Comparison of ENCODE assay signal across 22 mouse cellular contexts in the genomic region with DNA sequence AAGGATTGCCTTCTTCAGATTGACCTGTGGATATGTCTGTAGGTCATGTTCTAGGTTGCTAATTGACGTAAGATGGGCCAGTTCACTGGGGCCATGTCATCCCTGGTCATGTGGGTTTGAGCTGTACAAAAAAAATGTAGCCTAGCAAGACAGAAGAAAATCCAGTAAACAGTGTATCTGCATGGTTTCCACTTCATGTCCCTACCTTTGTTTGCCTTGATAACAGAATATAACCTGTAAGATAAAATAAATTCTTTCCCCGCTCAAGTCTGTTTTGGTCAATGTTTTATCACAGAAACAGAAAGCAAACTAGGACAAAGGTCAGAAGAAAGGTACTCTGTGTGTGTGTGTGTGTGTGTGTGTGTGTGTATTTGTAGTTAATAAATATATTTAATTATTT.
"Had no signal": no experiment of that assay in that cellular context is flagged by ENCODE, and none has a peak within 500 bp of the region (broad histone marks: within the 10 kb centered on the region; RNA-seq: fewer than 3 reads in every experiment).

No protein-coding gene starts in this region.

- H3K4me3 ChIP-seq: gastrocnemius, adult 2 months; heart, embryonic 10.5 days; heart, embryonic 12.5 days; hindbrain, embryonic 13.5 days; hindbrain, embryonic 15.5 days; layer of hippocampus, adult 2 months; left cerebral cortex, adult 2 months; limb, embryonic 10.5 days; limb, embryonic 12.5 days; liver, embryonic 13.5 days; liver, embryonic 15.5 days had no signal

- ATAC-seq: forebrain, embryonic 16.5 days; hindbrain, postnatal 0 days had no signal

- H3K27ac ChIP-seq: gastrocnemius, adult 2 months; heart, embryonic 10.5 days; hindbrain, embryonic 13.5 days; hindbrain, embryonic 15.5 days; hindbrain, postnatal 0 days; layer of hippocampus, adult 2 months; left cerebral cortex, adult 2 months; limb, embryonic 10.5 days; limb, embryonic 12.5 days; liver, embryonic 13.5 days; liver, embryonic 15.5 days had no signal

- H3K36me3 ChIP-seq: heart, embryonic 10.5 days; heart, embryonic 12.5 days; hindbrain, embryonic 13.5 days; hindbrain, embryonic 15.5 days; limb, embryonic 12.5 days; liver, embryonic 13.5 days; liver, embryonic 15.5 days had no signal

- H3K9me3 ChIP-seq: heart, embryonic 10.5 days; heart, embryonic 12.5 days; hindbrain, embryonic 13.5 days; hindbrain, embryonic 15.5 days; limb, embryonic 10.5 days; limb, embryonic 12.5 days; liver, embryonic 13.5 days; liver, embryonic 15.5 days had no signal

- H3K4me1 ChIP-seq: heart, embryonic 10.5 days; heart, embryonic 12.5 days; hindbrain, embryonic 13.5 days; hindbrain, embryonic 15.5 days; limb, embryonic 10.5 days; limb, embryonic 12.5 days; liver, embryonic 13.5 days; liver, embryonic 15.5 days had no signal

- H3K4me2 ChIP-seq: heart, embryonic 12.5 days; hindbrain, embryonic 13.5 days; hindbrain, embryonic 15.5 days; limb, embryonic 12.5 days; liver, embryonic 13.5 days; liver, embryonic 15.5 days had no signal

- H3K27me3 ChIP-seq: heart, embryonic 12.5 days; hindbrain, embryonic 13.5 days; hindbrain, embryonic 15.5 days; limb, embryonic 12.5 days; liver, embryonic 13.5 days; liver, embryonic 15.5 days had no signal

- H3K9ac ChIP-seq: heart, embryonic 12.5 days; hindbrain, embryonic 13.5 days; hindbrain, embryonic 15.5 days; limb, embryonic 12.5 days; liver, embryonic 13.5 days; liver, embryonic 15.5 days had no signal

- DNase-seq: gastrocnemius, adult 2 months; gastrocnemius, postnatal 10 days; gastrocnemius, postnatal 25 days; heart, adult 18-20 months; heart, postnatal 10 days; heart, postnatal 36 days; kidney, adult 18-20 months; kidney, postnatal 14 days; kidney, postnatal 36 days; liver; liver, embryonic 13.5 days had no signal
